Mouse (Mus musculus) cortical plate, adult 2 months (tissue): Measurements from ENCODE around the gene Cfl2.

ENCODE experiments used
- CTCF ChIP-seq: fragments of 200-500 bp; IDR thresholded peaks from 2 replicates; pipeline ENCODE4 v1.5.1; 2011; ENCODE audit warnings: mild to moderate bottlenecking, control low read depth, low read length; ENCODE audit not compliant: insufficient read depth; ENCODE audit errors: extremely low read depth
- POLR2A ChIP-seq: fragments of 200-500 bp; IDR thresholded peaks from 2 replicates; pipeline ENCODE4 v1.6.1; 2011; ENCODE audit warnings: mild to moderate bottlenecking, low read length, control low read depth; ENCODE audit not compliant: insufficient read depth; ENCODE audit errors: extremely low read depth

DNA sequence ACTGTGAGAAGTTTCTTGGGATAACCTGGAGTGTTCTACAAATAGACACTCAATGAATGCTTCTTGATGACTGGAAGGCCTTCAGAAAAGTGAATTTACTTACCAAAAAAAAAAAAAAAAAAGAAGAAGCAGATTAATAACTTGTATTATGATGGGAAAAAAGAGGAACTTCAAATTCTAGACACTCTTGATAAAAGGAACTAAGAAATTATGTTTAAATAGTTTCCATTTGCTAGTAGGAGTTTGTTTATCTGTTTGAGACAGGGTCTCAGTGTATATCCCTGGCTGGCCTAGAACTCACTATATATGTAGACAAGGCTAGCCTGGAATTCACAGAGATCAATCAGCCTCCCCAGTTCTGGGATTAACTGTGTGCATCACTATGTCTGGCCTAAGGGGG lies 18.3 kb downstream of the Cfl2 start:
- TF ChIP-seq CTCF (no peak), POLR2A (no peak)
